18 mouse cellular contexts compared by ENCODE assay signal in genomic region chr19:53221186-53221585, GRCm38 (mm10).
"Had no signal": no experiment of that assay in that cellular context is flagged by ENCODE, and none has a peak within 500 bp of the region (broad histone marks: within the 10 kb centered on the region; RNA-seq: fewer than 3 reads in every experiment).

No protein-coding gene starts in this region.

- H3K9ac ChIP-seq: liver, postnatal 0 days; lung, embryonic 15.5 days; midbrain, embryonic 13.5 days; midbrain, embryonic 15.5 days; neural tube, embryonic 12.5 days; stomach, embryonic 15.5 days had no signal

- DNase-seq: liver, postnatal 0 days; lung, adult 2 months; lung, postnatal 14 days; lung, postnatal 36 days; right cerebral cortex, postnatal 14 days; thymus, adult 2 months; thymus, postnatal 25 days; thymus, postnatal 4 days had no signal

- H3K4me1 ChIP-seq: lung, embryonic 15.5 days; midbrain, embryonic 13.5 days; midbrain, embryonic 15.5 days; neural tube, embryonic 12.5 days; stomach, embryonic 15.5 days had no signal

- H3K27ac ChIP-seq: lung, embryonic 15.5 days; macrophage; midbrain, embryonic 13.5 days; midbrain, embryonic 15.5 days; neural tube, embryonic 12.5 days; stomach, embryonic 15.5 days; stomach, postnatal 0 days had no signal

- H3K4me3 ChIP-seq: lung, embryonic 15.5 days; megakaryocyte, embryonic 14.5 days; midbrain, embryonic 13.5 days; midbrain, embryonic 15.5 days; neural tube, embryonic 12.5 days; stomach, embryonic 15.5 days had no signal

- ATAC-seq: liver, postnatal 0 days; lung, postnatal 0 days; midbrain, embryonic 13.5 days; midbrain, embryonic 15.5 days had no signal

- H3K27me3 ChIP-seq: lung, embryonic 15.5 days; megakaryocyte, embryonic 14.5 days; midbrain, embryonic 13.5 days; midbrain, embryonic 15.5 days; neural tube, embryonic 12.5 days; stomach, embryonic 15.5 days had no signal

- H3K4me2 ChIP-seq: lung, embryonic 15.5 days; midbrain, embryonic 11.5 days; midbrain, embryonic 13.5 days; midbrain, embryonic 15.5 days; neural tube, embryonic 12.5 days; stomach, embryonic 15.5 days had no signal

- H3K9me3 ChIP-seq: lung, embryonic 15.5 days; megakaryocyte, embryonic 14.5 days; midbrain, embryonic 13.5 days; midbrain, embryonic 15.5 days; neural tube, embryonic 12.5 days; stomach, embryonic 15.5 days had no signal

- H3K36me3 ChIP-seq: midbrain, embryonic 13.5 days; midbrain, embryonic 15.5 days; neural tube, embryonic 12.5 days had no signal
